Comparison of ENCODE assay signal across 9 mouse cellular contexts in the genomic region with DNA sequence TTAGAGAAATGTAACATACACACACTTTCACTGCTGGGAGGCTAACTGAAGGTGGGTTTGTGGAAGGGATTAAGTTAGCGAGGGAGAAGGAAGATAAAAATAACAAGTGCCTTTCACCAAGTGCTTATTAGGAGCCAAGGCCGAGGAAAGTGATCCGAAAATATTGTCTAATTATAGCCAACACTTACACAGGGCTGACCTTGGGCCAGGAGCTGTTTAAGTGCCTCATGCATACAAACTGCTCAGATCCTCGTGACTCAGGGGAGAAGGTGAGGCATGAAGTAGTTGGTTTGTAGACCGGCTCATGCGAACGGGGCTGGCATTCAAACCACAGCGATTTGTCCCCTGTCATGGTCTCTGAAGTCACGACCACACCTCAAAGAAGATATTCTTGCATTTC. TPM values are rescaled to one million over a fixed set of nuclear protein-coding genes. Genes with fewer than 3 reads are reported as not detected.
DNase-seq lines count a peak whose midpoint lies in the region; ATAC-seq lines count a peak whose summit lies in the region.
"Had no signal": no experiment of that assay in that cellular context is flagged by ENCODE, and none has a peak within 500 bp of the region (broad histone marks: within the 10 kb centered on the region; RNA-seq: fewer than 3 reads in every experiment).

No protein-coding gene starts in this region.

- peaks cover 22% of the 10 kb centered on the region for H3K4me1 ChIP-seq in lung, embryonic 16.5 days (replicated peaks; ENCODE audit: control insufficient read depth, insufficient read depth, low read length)
- H3K4me1 ChIP-seq in forebrain, embryonic 15.5 days: peaks cover 12% of the 10 kb centered on the region
- H3K4me1 ChIP-seq in intestine, embryonic 15.5 days (replicated peaks): peaks cover 28% of the 10 kb centered on the region

- no peaks in the 10 kb centered on the region for H3K36me3 ChIP-seq in lung, embryonic 16.5 days (ENCODE audit: control insufficient read depth, insufficient read depth, low read length)
- no peaks in the 10 kb centered on the region for H3K36me3 ChIP-seq in forebrain, embryonic 15.5 days
- no peaks in the 10 kb centered on the region for H3K36me3 ChIP-seq in intestine, embryonic 15.5 days

- ATAC-seq in lung, embryonic 16.5 days (ENCODE audit: low read depth): no peak
- no peak for ATAC-seq in forebrain, embryonic 15.5 days (replicated peaks)
- ATAC-seq in intestine, embryonic 15.5 days: no peak
- no peak for ATAC-seq in megakaryocyte-erythroid progenitor cell, adult 5-6 weeks (replicated peaks; ENCODE audit: low FRiP score, low TSS enrichment, poor library complexity, severe bottlenecking)

- H3K4me3 ChIP-seq in lung, embryonic 16.5 days (ENCODE audit: low read length): peak overlapping the region; percentile 26
- no peak overlapping the region for H3K4me3 ChIP-seq in forebrain, embryonic 15.5 days
- H3K4me3 ChIP-seq in intestine, embryonic 15.5 days (replicated peaks): peak overlapping the region; percentile 28; the same call in 1 of the 2 replicates

- peak overlapping the region; percentile 61 for H3K4me2 ChIP-seq in lung, embryonic 16.5 days (ENCODE audit: low read depth, low read length)
- H3K4me2 ChIP-seq in forebrain, embryonic 15.5 days (replicated peaks): peak overlapping the region; percentile 43; the same call in 1 of the 2 replicates
- H3K4me2 ChIP-seq in intestine, embryonic 15.5 days (replicated peaks): peak overlapping the region; percentile 65

- H3K27ac ChIP-seq in lung, embryonic 16.5 days (ENCODE audit: low read length): peak overlapping the region; percentile 16; the same call in 1 of the 2 replicates
- H3K27ac ChIP-seq in forebrain, embryonic 15.5 days (replicated peaks): 0 out of 2 replicates have a peak overlapping the region, but pooled peaks have one; percentile 5
- peak overlapping the region; percentile 30 for H3K27ac ChIP-seq in intestine, embryonic 15.5 days

- no peaks in the 10 kb centered on the region for H3K27me3 ChIP-seq in lung, embryonic 16.5 days (ENCODE audit: control insufficient read depth, insufficient read depth, low read depth, low read length)
- no peaks in the 10 kb centered on the region; the same call in 1 of the 2 replicates for H3K27me3 ChIP-seq in forebrain, embryonic 15.5 days
- H3K27me3 ChIP-seq in intestine, embryonic 15.5 days (replicated peaks): no peaks in the 10 kb centered on the region

- WGBS in lung, embryonic 16.5 days: 38% methylated on average over 9 of the region's 9 CpGs
- WGBS in forebrain, embryonic 15.5 days: 63% methylated on average over 9 of the region's 9 CpGs
- 50% methylated on average over 9 of the region's 9 CpGs for WGBS in intestine, embryonic 15.5 days

- no peaks in the 10 kb centered on the region for H3K9me3 ChIP-seq in lung, embryonic 16.5 days (ENCODE audit: control insufficient read depth, low read length)
- H3K9me3 ChIP-seq in forebrain, embryonic 15.5 days: no peaks in the 10 kb centered on the region
- no peaks in the 10 kb centered on the region for H3K9me3 ChIP-seq in intestine, embryonic 15.5 days

- H3K9ac ChIP-seq in lung, embryonic 16.5 days (ENCODE audit: low read length): peak overlapping the region; percentile 52
- H3K9ac ChIP-seq in forebrain, embryonic 15.5 days (replicated peaks): no peak overlapping the region; the same call in 1 of the 2 replicates
- H3K9ac ChIP-seq in intestine, embryonic 15.5 days: peak overlapping the region; percentile 17; the same call in 1 of the 2 replicates

- no peak for DNase-seq in lung, postnatal 10 days
- DNase-seq in skeletal muscle tissue, adult 2 months (ENCODE audit: low read depth, low spot score): peak; percentile 91
- DNase-seq in thymus, adult 18-20 months: no peak
- no peak for DNase-seq in thymus, postnatal 0 days (ENCODE audit: low spot score)

RNA-seq across cellular contexts. Expression of a gene that starts 12.8 kb away (rescaled TPM):
- polyA plus RNA-seq in lung, embryonic 16.5 days (2015; fragmentation: Nextera tagmentation; extraction: Ambion mirVana): 10.8 and 11.5 TPM in 2 replicates
- polyA plus RNA-seq in forebrain, embryonic 15.5 days (2015; fragmentation: Nextera tagmentation; extraction: Ambion mirVana): 3.7 and 4.3 TPM in 2 replicates
- polyA plus RNA-seq in intestine, embryonic 15.5 days (2015; fragmentation: Nextera tagmentation; extraction: Ambion mirVana): 7.9 and 8.9 TPM in 2 replicates
- total RNA-seq in megakaryocyte-erythroid progenitor cell, adult 5-6 weeks (2014; fragmentation: Nextera tagmentation): 0.66 and 3.2 TPM in 2 replicates
- 15.1 and 16.4 TPM in 2 replicates for total RNA-seq in megakaryocyte-erythroid progenitor cell, adult 5-6 weeks (2017)
- 24.4 and 27.4 TPM in 2 replicates for polyA plus RNA-seq in thymus, postnatal 0 days (2015; fragmentation: Nextera tagmentation; extraction: Ambion mirVana)

RNA-seq across cellular contexts. Expression of a gene that starts 17.2 kb away (rescaled TPM):
- 5.6 and 6.1 TPM in 2 replicates for polyA plus RNA-seq in lung, embryonic 16.5 days (2015; fragmentation: Nextera tagmentation; extraction: Ambion mirVana)
- 1.3 and 1.7 TPM in 2 replicates for polyA plus RNA-seq in forebrain, embryonic 15.5 days (2015; fragmentation: Nextera tagmentation; extraction: Ambion mirVana)
- polyA plus RNA-seq in intestine, embryonic 15.5 days (2015; fragmentation: Nextera tagmentation; extraction: Ambion mirVana): 3.9 and 4.8 TPM in 2 replicates
- total RNA-seq in megakaryocyte-erythroid progenitor cell, adult 5-6 weeks (2014; fragmentation: Nextera tagmentation): 0.17 TPM in 1 of 2 replicates, not detected in the other
- total RNA-seq in megakaryocyte-erythroid progenitor cell, adult 5-6 weeks (2017): 0.27 TPM in 1 of 2 replicates, not detected in the other
- 1.2 TPM in 2 replicates for polyA plus RNA-seq in thymus, postnatal 0 days (2015; fragmentation: Nextera tagmentation; extraction: Ambion mirVana)

RNA-seq across cellular contexts. Expression of a gene that starts 42.8 kb away (rescaled TPM):
- 75.0 and 82.4 TPM in 2 replicates for polyA plus RNA-seq in lung, embryonic 16.5 days (2015; fragmentation: Nextera tagmentation; extraction: Ambion mirVana)
- polyA plus RNA-seq in forebrain, embryonic 15.5 days (2015; fragmentation: Nextera tagmentation; extraction: Ambion mirVana): 86.4 and 86.8 TPM in 2 replicates
- 61.1 and 62.0 TPM in 2 replicates for polyA plus RNA-seq in intestine, embryonic 15.5 days (2015; fragmentation: Nextera tagmentation; extraction: Ambion mirVana)
- 14.7 and 18.0 TPM in 2 replicates for total RNA-seq in megakaryocyte-erythroid progenitor cell, adult 5-6 weeks (2014; fragmentation: Nextera tagmentation)
- 31.7 and 42.1 TPM in 2 replicates for total RNA-seq in megakaryocyte-erythroid progenitor cell, adult 5-6 weeks (2017)
- polyA plus RNA-seq in thymus, postnatal 0 days (2015; fragmentation: Nextera tagmentation; extraction: Ambion mirVana): 95.1 and 103 TPM in 2 replicates

RNA-seq across cellular contexts. Expression of a gene that starts 51.8 kb away (rescaled TPM):
- 57.2 and 59.7 TPM in 2 replicates for polyA plus RNA-seq in lung, embryonic 16.5 days (2015; fragmentation: Nextera tagmentation; extraction: Ambion mirVana)
- 0.37 and 0.48 TPM in 2 replicates for polyA plus RNA-seq in forebrain, embryonic 15.5 days (2015; fragmentation: Nextera tagmentation; extraction: Ambion mirVana)
- polyA plus RNA-seq in intestine, embryonic 15.5 days (2015; fragmentation: Nextera tagmentation; extraction: Ambion mirVana): 4.1 TPM in 2 replicates
- total RNA-seq in megakaryocyte-erythroid progenitor cell, adult 5-6 weeks (2014; fragmentation: Nextera tagmentation): not detected in 2 replicates
- total RNA-seq in megakaryocyte-erythroid progenitor cell, adult 5-6 weeks (2017): not detected in 2 replicates
- 0.22 and 0.40 TPM in 2 replicates for polyA plus RNA-seq in thymus, postnatal 0 days (2015; fragmentation: Nextera tagmentation; extraction: Ambion mirVana)
- total RNA-seq: gastrocnemius, adult 8-10 months had no signal
